In the genomic region with DNA sequence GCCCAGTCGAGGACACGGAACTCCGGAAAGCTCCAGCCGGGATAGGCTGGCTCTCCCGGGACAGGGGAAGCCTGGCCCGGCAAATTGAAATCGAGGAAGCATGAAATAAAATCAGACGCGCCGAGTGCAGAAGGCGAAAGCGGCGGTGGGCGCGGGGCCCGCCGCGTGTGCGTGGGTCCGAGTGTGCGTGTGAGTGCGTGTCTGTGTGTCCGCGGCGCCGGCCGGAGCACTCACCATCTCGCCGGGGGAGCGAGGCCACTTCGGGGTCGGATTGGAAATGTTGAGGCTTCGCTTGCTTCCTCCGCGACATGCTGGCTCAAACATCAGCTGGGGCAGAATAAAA, we compare ENCODE assay signal across 8 mouse cellular contexts. TPM values are rescaled to one million over a fixed set of nuclear protein-coding genes. Genes with fewer than 3 reads are reported as not detected.
A peak's percentile ranks its signal among the peaks of the same experiment; 100 is the strongest.
DNase-seq lines count a peak whose midpoint lies in the region; ATAC-seq lines count a peak whose summit lies in the region.

No protein-coding gene starts in this region.

- no peak for DNase-seq in heart, adult 9 months (ENCODE audit: low spot score in 2 of 2)
- DNase-seq in ZHBTc4 (ENCODE audit: low read depth, low spot score), result peak; percentile 47
- no peak for DNase-seq in spleen, adult 12 weeks (ENCODE audit: low spot score)
- DNase-seq in thymus, postnatal 0 days (ENCODE audit: low spot score), result no peak
- no peak for DNase-seq in urinary bladder, postnatal 25 days (ENCODE audit: low spot score)

- peak overlapping the region; percentile 84 for H3K4me3 ChIP-seq in heart, embryonic 11.5 days (ENCODE audit: low read depth, low read length)
- peak overlapping the region; percentile 68 for H3K4me3 ChIP-seq in heart, embryonic 16.5 days (ENCODE audit: low read length)
- peak overlapping the region; percentile 50 for H3K4me3 ChIP-seq in liver, embryonic 12.5 days

- H3K4me1 ChIP-seq in heart, embryonic 11.5 days (ENCODE audit: control insufficient read depth, insufficient read depth, low read length), result peaks cover 16% of the 10 kb centered on the region
- peaks cover 12% of the 10 kb centered on the region for H3K4me1 ChIP-seq in heart, embryonic 16.5 days (ENCODE audit: control insufficient read depth, insufficient read depth, low read length)
- peaks cover 7% of the 10 kb centered on the region; the same call in 1 of the 2 replicates for H3K4me1 ChIP-seq in liver, embryonic 12.5 days

- H3K4me2 ChIP-seq in heart, embryonic 11.5 days, result peak overlapping the region; percentile 89
- H3K4me2 ChIP-seq in heart, embryonic 16.5 days (ENCODE audit: low read depth, low read length), result peak overlapping the region; percentile 96
- peak overlapping the region; percentile 65 for H3K4me2 ChIP-seq in liver, embryonic 12.5 days

- H3K9ac ChIP-seq in heart, embryonic 11.5 days (ENCODE audit: low read depth, low read length), result peak overlapping the region; percentile 96
- peak overlapping the region; percentile 75 for H3K9ac ChIP-seq in heart, embryonic 16.5 days (ENCODE audit: low read length)
- peak overlapping the region; percentile 48 for H3K9ac ChIP-seq in liver, embryonic 12.5 days

- no peaks in the 10 kb centered on the region for H3K9me3 ChIP-seq in heart, embryonic 11.5 days (replicated peaks; ENCODE audit: control insufficient read depth, low read length)
- H3K9me3 ChIP-seq in heart, embryonic 16.5 days (replicated peaks; ENCODE audit: control insufficient read depth, low read length), result no peaks in the 10 kb centered on the region
- no peaks in the 10 kb centered on the region for H3K9me3 ChIP-seq in liver, embryonic 12.5 days (replicated peaks)

- peak overlapping the region; percentile 95 for H3K27ac ChIP-seq in heart, embryonic 11.5 days (ENCODE audit: low read depth, low read length)
- peak overlapping the region; percentile 80 for H3K27ac ChIP-seq in heart, embryonic 16.5 days (ENCODE audit: low read length)
- H3K27ac ChIP-seq in liver, embryonic 12.5 days, result peak overlapping the region; percentile 50; the same call in 1 of the 2 replicates

- WGBS in heart, embryonic 11.5 days (ENCODE audit: insufficient replicate concordance), result under 1% methylated on average over 35 of the region's 35 CpGs
- WGBS in heart, embryonic 16.5 days, result under 1% methylated on average over 35 of the region's 35 CpGs
- 2% methylated on average over 35 of the region's 35 CpGs for WGBS in liver, embryonic 12.5 days (ENCODE audit: insufficient replicate concordance)

- H3K27me3 ChIP-seq in heart, embryonic 11.5 days (ENCODE audit: control insufficient read depth, insufficient read depth, low read length), result peaks cover 20% of the 10 kb centered on the region
- peaks cover 59% of the 10 kb centered on the region for H3K27me3 ChIP-seq in heart, embryonic 16.5 days (ENCODE audit: control insufficient read depth, insufficient read depth, low read length)
- peaks cover 96% of the 10 kb centered on the region for H3K27me3 ChIP-seq in liver, embryonic 12.5 days (replicated peaks)

- no peak for ATAC-seq in heart, embryonic 11.5 days (replicated peaks; ENCODE audit: insufficient number of reproducible peaks, low FRiP score, low TSS enrichment)
- ATAC-seq in heart, embryonic 16.5 days (replicated peaks; ENCODE audit: extremely low read depth, insufficient read depth, low FRiP score), result no peak
- ATAC-seq in liver, embryonic 12.5 days, result no peak

- H3K36me3 ChIP-seq in heart, embryonic 11.5 days (ENCODE audit: control insufficient read depth, insufficient read depth, low read length), result no peaks in the 10 kb centered on the region
- H3K36me3 ChIP-seq in heart, embryonic 16.5 days (ENCODE audit: control insufficient read depth, insufficient read depth), result no peaks in the 10 kb centered on the region
- H3K36me3 ChIP-seq in liver, embryonic 12.5 days, result no peaks in the 10 kb centered on the region

RNA-seq across cellular contexts. Expression of a gene that starts 1.9 kb away (rescaled TPM):
- polyA plus RNA-seq in heart, embryonic 11.5 days (2014; fragmentation: Nextera tagmentation; extraction: Ambion mirVana), result 7.7 TPM in 2 replicates
- polyA plus RNA-seq in heart, embryonic 16.5 days (2015; fragmentation: Nextera tagmentation; extraction: Ambion mirVana), result 2.0 and 2.8 TPM in 2 replicates
- polyA plus RNA-seq in liver, embryonic 12.5 days (2016; fragmentation: Nextera tagmentation; extraction: Ambion mirVana), result 1.4 and 1.6 TPM in 2 replicates
- 0.03 TPM in 1 of 2 replicates, not detected in the other for polyA plus RNA-seq in thymus, postnatal 0 days (2015; fragmentation: Nextera tagmentation; extraction: Ambion mirVana)
